Mouse (Mus musculus): ENCODE data around the gene Cenpb.

GRCm38 (mm10) chr2:131145536-131145935, 34.3 kb downstream of the Cenpb start:
- TF ChIP-seq TAL1 (IDR thresholded peaks at IDR 0.05; ENCODE audit: low read length) (no peak), GATA1 (IDR thresholded peaks at IDR 0.05; ENCODE audit: low read length) (no peak)
